Mouse (Mus musculus) olfactory bulb, adult 2 months (tissue): Measurements from ENCODE around the gene Fstl5.

ENCODE experiments used
- CTCF ChIP-seq: fragments of 200-500 bp; IDR thresholded peaks from 2 replicates; pipeline ENCODE4 v1.5.1; 2012; ENCODE audit warnings: low read depth, mild to moderate bottlenecking, low read length, moderate library complexity; ENCODE audit not compliant: insufficient read depth
- POLR2A ChIP-seq: fragments of 200-500 bp; IDR thresholded peaks from 2 replicates; pipeline ENCODE4 v1.6.1; 2012; ENCODE audit warnings: mild to moderate bottlenecking, low read depth, low read length, moderate library complexity; ENCODE audit not compliant: insufficient read depth

DNA sequence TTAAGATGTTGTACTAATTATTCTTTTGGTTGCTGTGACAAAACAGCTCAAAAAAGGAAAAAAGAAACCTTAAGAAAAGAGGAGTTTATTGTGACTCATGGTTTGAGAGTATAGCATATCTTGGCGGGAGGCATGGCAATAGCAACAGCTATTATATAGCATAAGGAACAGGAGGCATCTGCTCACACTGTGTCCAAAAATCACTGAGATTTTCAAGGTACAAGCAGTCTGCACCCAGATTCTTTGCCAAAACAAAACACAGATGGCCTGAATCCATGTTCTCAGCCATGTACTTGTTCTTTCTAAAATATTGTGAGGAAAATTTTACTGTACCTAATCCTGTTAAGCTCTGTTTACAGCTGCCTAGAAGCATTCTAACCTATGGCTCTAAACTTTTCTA is 66.4 kb downstream of the Fstl5 start:
- TF ChIP-seq POLR2A: no peak
- TF ChIP-seq CTCF: no peak
